Mouse (Mus musculus): ENCODE measurements around the gene Slc9a6. TPM values are rescaled to one million over a fixed set of nuclear protein-coding genes. Genes with fewer than 3 reads are reported as not detected.

Gene Slc9a6
- polyA plus RNA-seq, 1 experiment from 2014 or later, result 6.5 TPM

GRCm38 (mm10) chrX:56609285-56609622 is 303 bp upstream of the Slc9a6 start:
- ATAC-seq (ENCODE audit: insufficient number of reproducible peaks, insufficient read depth, low FRiP score, low read depth), result no peak
- H3K9me3 ChIP-seq (ENCODE audit: control insufficient read depth, low read length), result no peaks in the 10 kb centered on the region
- peak overlapping the region; percentile 48 to 63 for H3K4me3 ChIP-seq (ENCODE audit: control insufficient read depth in 1 of 2, insufficient read depth in 1 of 2, low read depth in 1 of 2, low read length in 2 of 2)
- 25% methylated on average over 7 of the region's 7 CpGs for WGBS
- peak overlapping the region in 1 of 2 experiments; percentile 14; a peak in 1 of 4 replicates for H3K27ac ChIP-seq (replicated peaks in 1 of 2; ENCODE audit: control insufficient read depth in 1 of 2, insufficient read depth in 1 of 2, low read depth in 2 of 2, low read length in 2 of 2)
- no peaks in the 10 kb centered on the region for H3K27me3 ChIP-seq (ENCODE audit: control insufficient read depth, insufficient read depth, low read length)
- H3K36me3 ChIP-seq (ENCODE audit: control insufficient read depth, insufficient read depth, low read length), result no peaks in the 10 kb centered on the region
- H3K4me1 ChIP-seq (ENCODE audit: control insufficient read depth in 2 of 2, insufficient read depth in 2 of 2, low read length in 2 of 2), result no peaks in the 10 kb centered on the region
- H3K4me2 ChIP-seq (ENCODE audit: low read length), result peak overlapping the region; percentile 56
- peak overlapping the region; percentile 80 for H3K9ac ChIP-seq (ENCODE audit: low read length)

- Histone ChIP-seq H3K4me2 (ENCODE audit: low read length) (peak overlapping the region; percentile 71), H3K9me3 (ENCODE audit: control insufficient read depth, low read length) (no peaks in the 10 kb centered on the region), H3K4me1 (ENCODE audit: control insufficient read depth in 2 of 2, insufficient read depth in 2 of 2, low read length in 2 of 2) (no peaks in the 10 kb centered on the region), H3K27ac (replicated peaks in 1 of 2; ENCODE audit: control insufficient read depth in 1 of 2, insufficient read depth in 1 of 2, low read depth in 2 of 2, low read length in 2 of 2) (peak overlapping the region; percentile 25 to 55; a peak in 1 of 4 replicates), H3K9ac (ENCODE audit: low read length) (peak overlapping the region; percentile 80), H3K27me3 (ENCODE audit: control insufficient read depth, insufficient read depth, low read length) (no peaks in the 10 kb centered on the region), H3K36me3 (ENCODE audit: control insufficient read depth, insufficient read depth, low read length) (no peaks in the 10 kb centered on the region), H3K4me3 (ENCODE audit: control insufficient read depth in 1 of 2, insufficient read depth in 1 of 2, low read depth in 1 of 2, low read length in 2 of 2) (peak overlapping the region; percentile 63 to 81)
- ATAC-seq (ENCODE audit: insufficient number of reproducible peaks, insufficient read depth, low FRiP score, low read depth), result no peak
- WGBS, result 15% methylated on average over 13 of the region's 13 CpGs
Observed at GRCm38 (mm10) chrX:56610318-56610694, 749 bp downstream of the Slc9a6 start.

- Histone ChIP-seq H3K27ac (replicated peaks in 1 of 2; ENCODE audit: control insufficient read depth in 1 of 2, insufficient read depth in 1 of 2, low read depth in 2 of 2, low read length in 2 of 2) (no peak overlapping the region), H3K36me3 (ENCODE audit: control insufficient read depth, insufficient read depth, low read length) (no peaks in the 10 kb centered on the region), H3K9ac (ENCODE audit: low read length) (no peak overlapping the region), H3K27me3 (ENCODE audit: control insufficient read depth, insufficient read depth, low read length) (no peaks in the 10 kb centered on the region), H3K4me2 (ENCODE audit: low read length) (no peak overlapping the region), H3K4me1 (ENCODE audit: control insufficient read depth in 2 of 2, insufficient read depth in 2 of 2, low read length in 2 of 2) (no peaks in the 10 kb centered on the region), H3K9me3 (ENCODE audit: control insufficient read depth, low read length) (no peaks in the 10 kb centered on the region), H3K4me3 (ENCODE audit: control insufficient read depth in 1 of 2, insufficient read depth in 1 of 2, low read depth in 1 of 2, low read length in 2 of 2) (no peak overlapping the region)
- 79% methylated on average over 2 of the region's 2 CpGs for WGBS
- no peak for ATAC-seq (ENCODE audit: insufficient number of reproducible peaks, insufficient read depth, low FRiP score, low read depth)
Observed at GRCm38 (mm10) chrX:56615236-56615635, 5.7 kb downstream of the Slc9a6 start.

GRCm38 (mm10) chrX:56636185-56636584 is 26.6 kb downstream of the Slc9a6 start:
- Histone ChIP-seq H3K36me3 (ENCODE audit: control insufficient read depth, insufficient read depth, low read length) (peaks cover 7% of the 10 kb centered on the region; the same call in 1 of the 2 replicates), H3K9ac (ENCODE audit: low read length) (no peak overlapping the region), H3K4me3 (ENCODE audit: control insufficient read depth in 1 of 2, insufficient read depth in 1 of 2, low read depth in 1 of 2, low read length in 2 of 2) (no peak overlapping the region), H3K4me2 (ENCODE audit: low read length) (no peak overlapping the region), H3K27ac (replicated peaks in 1 of 2; ENCODE audit: control insufficient read depth in 1 of 2, insufficient read depth in 1 of 2, low read depth in 2 of 2, low read length in 2 of 2) (no peak overlapping the region), H3K9me3 (ENCODE audit: control insufficient read depth, low read length) (no peaks in the 10 kb centered on the region), H3K27me3 (ENCODE audit: control insufficient read depth, insufficient read depth, low read length) (no peaks in the 10 kb centered on the region), H3K4me1 (ENCODE audit: control insufficient read depth in 2 of 2, insufficient read depth in 2 of 2, low read length in 2 of 2) (no peaks in the 10 kb centered on the region)
- no peak for ATAC-seq (ENCODE audit: insufficient number of reproducible peaks, insufficient read depth, low FRiP score, low read depth)
- 86% methylated on average over 5 of the region's 5 CpGs for WGBS

GRCm38 (mm10) chrX:56640066-56640465 is 30.5 kb downstream of the Slc9a6 start:
- no peak overlapping the region for H3K4me2 ChIP-seq (ENCODE audit: low read length)
- 21% methylated on average over 1 of the region's 1 CpGs for WGBS
- H3K4me3 ChIP-seq (ENCODE audit: control insufficient read depth in 1 of 2, insufficient read depth in 1 of 2, low read depth in 1 of 2, low read length in 2 of 2), result no peak overlapping the region
- no peak overlapping the region for H3K9ac ChIP-seq (ENCODE audit: low read length)
- no peak overlapping the region for H3K27ac ChIP-seq (replicated peaks in 1 of 2; ENCODE audit: control insufficient read depth in 1 of 2, insufficient read depth in 1 of 2, low read depth in 2 of 2, low read length in 2 of 2)
- peaks cover 5% of the 10 kb centered on the region; the same call in 1 of the 2 replicates for H3K36me3 ChIP-seq (ENCODE audit: control insufficient read depth, insufficient read depth, low read length)
- H3K9me3 ChIP-seq (ENCODE audit: control insufficient read depth, low read length), result no peaks in the 10 kb centered on the region
- no peaks in the 10 kb centered on the region for H3K4me1 ChIP-seq (ENCODE audit: control insufficient read depth in 2 of 2, insufficient read depth in 2 of 2, low read length in 2 of 2)
- no peak for ATAC-seq (ENCODE audit: insufficient number of reproducible peaks, insufficient read depth, low FRiP score, low read depth)
- no peaks in the 10 kb centered on the region for H3K27me3 ChIP-seq (ENCODE audit: control insufficient read depth, insufficient read depth, low read length)

- H3K9ac ChIP-seq (ENCODE audit: low read length), result no peak overlapping the region
- no peaks in the 10 kb centered on the region for H3K27me3 ChIP-seq (ENCODE audit: control insufficient read depth, insufficient read depth, low read length)
- WGBS, result 56% methylated on average over 7 of the region's 7 CpGs
- no peak overlapping the region for H3K4me2 ChIP-seq (ENCODE audit: low read length)
- H3K4me3 ChIP-seq (ENCODE audit: control insufficient read depth in 1 of 2, insufficient read depth in 1 of 2, low read depth in 1 of 2, low read length in 2 of 2), result no peak overlapping the region
- H3K4me1 ChIP-seq (ENCODE audit: control insufficient read depth in 2 of 2, insufficient read depth in 2 of 2, low read length in 2 of 2), result peaks cover 7 to 10% of the 10 kb centered on the region in 2 experiments; a peak in 3 of 4 replicates
- H3K36me3 ChIP-seq (ENCODE audit: control insufficient read depth, insufficient read depth, low read length), result no peaks in the 10 kb centered on the region
- H3K9me3 ChIP-seq (ENCODE audit: control insufficient read depth, low read length), result no peaks in the 10 kb centered on the region
- no peak for ATAC-seq (ENCODE audit: insufficient number of reproducible peaks, insufficient read depth, low FRiP score, low read depth)
- H3K27ac ChIP-seq (replicated peaks in 1 of 2; ENCODE audit: control insufficient read depth in 1 of 2, insufficient read depth in 1 of 2, low read depth in 2 of 2, low read length in 2 of 2), result no peak overlapping the region
Observed at GRCm38 (mm10) chrX:56649549-56650354, 40.2 kb downstream of the Slc9a6 start.

- Histone ChIP-seq H3K4me1 (ENCODE audit: control insufficient read depth in 2 of 2, insufficient read depth in 2 of 2, low read length in 2 of 2) (peaks cover 7 to 10% of the 10 kb centered on the region in 2 experiments; a peak in 3 of 4 replicates), H3K9ac (ENCODE audit: low read length) (no peak overlapping the region), H3K4me2 (ENCODE audit: low read length) (no peak overlapping the region), H3K36me3 (ENCODE audit: control insufficient read depth, insufficient read depth, low read length) (no peaks in the 10 kb centered on the region), H3K27me3 (ENCODE audit: control insufficient read depth, insufficient read depth, low read length) (no peaks in the 10 kb centered on the region), H3K27ac (replicated peaks in 1 of 2; ENCODE audit: control insufficient read depth in 1 of 2, insufficient read depth in 1 of 2, low read depth in 2 of 2, low read length in 2 of 2) (no peak overlapping the region), H3K4me3 (ENCODE audit: control insufficient read depth in 1 of 2, insufficient read depth in 1 of 2, low read depth in 1 of 2, low read length in 2 of 2) (no peak overlapping the region), H3K9me3 (ENCODE audit: control insufficient read depth, low read length) (no peaks in the 10 kb centered on the region)
- ATAC-seq (ENCODE audit: insufficient number of reproducible peaks, insufficient read depth, low FRiP score, low read depth), result no peak
- WGBS, result 77% methylated on average over 2 of the region's 2 CpGs
Observed at GRCm38 (mm10) chrX:56650355-56650652, 40.7 kb downstream of the Slc9a6 start.

GRCm38 (mm10) chrX:56650885-56651284 is 41.3 kb downstream of the Slc9a6 start:
- peak overlapping the region; percentile 59 to 84 for H3K27ac ChIP-seq (replicated peaks in 1 of 2; ENCODE audit: control insufficient read depth in 1 of 2, insufficient read depth in 1 of 2, low read depth in 2 of 2, low read length in 2 of 2)
- H3K4me3 ChIP-seq (ENCODE audit: control insufficient read depth in 1 of 2, insufficient read depth in 1 of 2, low read depth in 1 of 2, low read length in 2 of 2), result no peak overlapping the region
- 46% methylated on average over 6 of the region's 6 CpGs for WGBS
- no peak overlapping the region for H3K9ac ChIP-seq (ENCODE audit: low read length)
- peaks cover 7 to 10% of the 10 kb centered on the region in 2 experiments; a peak in 3 of 4 replicates for H3K4me1 ChIP-seq (ENCODE audit: control insufficient read depth in 2 of 2, insufficient read depth in 2 of 2, low read length in 2 of 2)
- no peaks in the 10 kb centered on the region for H3K27me3 ChIP-seq (ENCODE audit: control insufficient read depth, insufficient read depth, low read length)
- no peak overlapping the region for H3K4me2 ChIP-seq (ENCODE audit: low read length)
- no peak for ATAC-seq (ENCODE audit: insufficient number of reproducible peaks, insufficient read depth, low FRiP score, low read depth)
- H3K9me3 ChIP-seq (ENCODE audit: control insufficient read depth, low read length), result no peaks in the 10 kb centered on the region
- no peaks in the 10 kb centered on the region for H3K36me3 ChIP-seq (ENCODE audit: control insufficient read depth, insufficient read depth, low read length)
